Mouse (Mus musculus) gastrocnemius, postnatal 14 days (tissue): ENCODE results near the gene Anxa4. TPM values are rescaled to one million over a fixed set of nuclear protein-coding genes. Genes with fewer than 3 reads are reported as not detected.

Experiments used
- DNase-seq: peaks from one replicate; pipeline ENCODE4 v3.0.0; 2021; ENCODE audit warnings: mixed read lengths
- intact Hi-C: fragments of 180-260 bp; cut with DNase I; formaldehyde crosslinking; loops from one replicate; pipeline ENCODE4 v1.15.1; 2025; ENCODE audit warnings: low total_unique reads
- total RNA-seq, 2 experiments: library from RNA; stranded (reverse); gene quantifications; 2 replicates each; pipeline ENCODE4 v1.2.3; 2021

The Anxa4 gene
- total RNA-seq, 2 experiments from 2014 or later, result 20.4 to 23.1 TPM

DNA sequence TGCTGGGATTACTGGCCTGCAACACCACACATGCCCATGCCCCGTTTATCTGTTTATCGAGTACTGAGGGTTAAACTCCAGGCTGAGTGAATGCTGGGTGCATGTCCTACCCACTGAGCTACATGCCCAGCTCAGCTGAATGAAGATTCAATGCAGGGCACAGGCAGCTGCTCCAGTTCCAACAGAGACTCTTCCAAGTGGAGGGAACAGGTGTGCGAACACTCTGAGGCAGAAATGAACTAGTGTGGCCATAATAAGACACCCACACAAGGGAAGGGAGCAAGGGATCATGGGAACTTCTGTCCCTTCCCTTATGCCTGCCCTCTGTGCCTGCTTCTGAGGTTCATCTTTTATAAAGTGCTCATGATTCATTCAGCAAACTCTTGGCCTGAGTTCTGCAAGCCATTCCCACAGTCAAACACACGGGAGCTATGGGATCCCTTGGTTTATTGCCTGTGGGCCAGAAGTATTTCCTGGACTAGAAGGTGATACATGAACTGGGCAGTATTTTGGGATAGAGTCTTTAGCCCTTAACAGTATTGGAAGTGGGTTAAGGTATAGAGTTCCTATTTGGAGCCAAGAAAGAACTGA lies 25.1 kb downstream of the Anxa4 start:
- no peak for DNase-seq
- intact Hi-C loops, result no loop called here

DNA sequence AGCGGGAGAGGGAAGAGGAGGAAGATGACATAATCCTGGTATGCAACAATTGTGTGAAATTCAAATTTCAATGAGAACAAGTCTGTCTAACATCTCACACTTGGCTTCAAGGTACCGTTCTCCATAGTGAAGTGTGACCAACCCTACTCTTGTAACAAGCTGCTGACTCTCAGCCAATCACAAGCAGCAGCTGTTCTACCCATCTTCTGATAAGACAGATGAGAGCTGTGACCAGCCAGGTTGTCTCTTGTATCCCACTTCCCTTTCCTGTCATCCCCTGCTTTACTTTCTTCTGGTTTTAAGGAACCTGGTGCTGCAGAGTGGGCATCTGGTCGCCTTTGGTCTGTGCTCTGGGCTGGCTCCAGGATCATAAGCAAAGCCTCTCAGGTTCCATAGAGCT lies 25.9 kb downstream of the Anxa4 start:
- no peak for DNase-seq
- intact Hi-C loops, result no loop called here

- intact Hi-C loops, result no loop called here
- no peak for DNase-seq
These were observed 27.7 kb downstream of the Anxa4 start for GRCm38 (mm10) chr6:86765637-86766059.

- intact Hi-C loops, result no loop called here
- DNase-seq, result no peak
These were observed 39.1 kb downstream of the Anxa4 start for GRCm38 (mm10) chr6:86754105-86754863.

DNA sequence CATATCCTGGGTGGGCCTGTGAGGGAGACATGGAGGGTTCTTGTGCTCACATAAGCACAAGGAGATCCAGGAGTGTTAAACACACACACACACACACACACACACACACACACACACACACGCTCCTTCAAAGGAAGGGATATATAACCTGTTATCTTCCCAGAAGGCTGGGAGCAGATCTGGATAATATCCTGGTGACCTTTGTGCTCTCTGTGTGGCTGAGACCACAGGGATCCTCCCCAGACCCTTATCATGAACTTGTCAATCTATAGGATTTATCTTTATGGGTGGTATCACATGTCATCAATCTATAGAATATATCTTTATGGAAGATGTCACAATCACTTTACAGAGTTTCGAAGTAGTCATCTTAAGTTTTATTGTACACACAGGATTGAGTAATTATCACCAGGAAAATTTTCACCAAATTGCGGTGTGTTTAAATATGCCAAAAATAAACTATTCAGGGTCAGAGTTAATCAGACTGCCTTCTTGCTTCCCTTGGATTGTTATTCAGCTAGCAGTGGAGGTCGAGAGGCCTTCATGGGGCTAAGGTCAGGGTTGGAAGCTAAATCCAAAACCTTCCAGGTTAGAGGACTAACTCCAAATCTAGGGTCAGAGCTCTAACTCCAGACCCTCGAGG lies 40.4 kb downstream of the Anxa4 start:
- no peak for DNase-seq
- intact Hi-C loops, result no loop called here

- intact Hi-C loops, result no loop called here
- no peak for DNase-seq
These were observed 42.4 kb downstream of the Anxa4 start for GRCm38 (mm10) chr6:86750961-86751360.

DNA sequence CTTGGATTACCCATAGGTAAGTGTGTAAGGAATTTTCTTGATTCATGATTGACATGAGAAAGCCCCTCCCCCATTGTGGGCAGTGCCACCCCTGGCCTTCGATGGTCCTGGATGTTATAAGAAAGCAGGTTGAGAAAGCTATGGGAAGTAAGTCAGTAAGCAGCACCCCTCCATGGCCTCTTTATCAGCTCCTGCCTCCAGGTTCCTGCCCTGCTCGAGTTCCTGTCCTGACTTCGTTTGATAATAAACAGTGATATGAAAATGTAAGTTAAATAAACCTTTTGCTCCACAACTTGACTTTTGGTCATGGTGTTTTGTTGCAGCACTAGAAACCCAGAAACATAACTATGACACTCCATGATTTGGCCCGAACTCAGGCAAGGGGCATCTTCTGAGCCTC lies 43.6 kb downstream of the Anxa4 start:
- DNase-seq, result no peak
- intact Hi-C loops, result loop anchor here (10.0 kb wide), 1 partner anchor 175 kb away; no protein-coding TSS in a partner anchor

GRCm38 (mm10) chr6:86747171-86747570 lies 46.2 kb downstream of the Anxa4 start:
- intact Hi-C loops, result loop anchor here (2.0 to 10.0 kb wide), 2 partner anchors 60 to 178 kb away; no protein-coding TSS in a partner anchor
- peak; percentile 13 for DNase-seq

DNA sequence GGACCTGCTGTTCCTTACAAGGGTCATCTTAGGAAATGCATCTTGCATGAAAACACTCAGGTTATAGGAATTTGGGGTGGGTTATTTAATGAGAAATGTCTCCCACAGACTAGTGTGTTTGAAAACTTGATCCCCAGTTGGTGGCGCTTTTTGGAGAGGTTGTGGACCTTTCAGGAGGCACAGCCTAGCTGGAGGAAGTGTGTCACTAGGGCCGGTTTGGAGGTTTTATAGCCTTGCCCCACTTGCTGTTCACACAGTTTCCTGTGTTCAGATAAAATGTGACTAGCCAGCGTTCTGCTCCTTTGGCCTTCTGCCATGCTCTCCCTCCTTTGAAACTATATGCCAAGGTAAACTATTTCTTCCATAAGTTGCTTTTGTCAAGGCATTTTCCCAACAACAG lies 52.7 kb downstream of the Anxa4 start:
- DNase-seq, result no peak
- intact Hi-C loops, result loop anchor here (10.0 kb wide), 1 partner anchor 184 kb away; no protein-coding TSS in a partner anchor

DNA sequence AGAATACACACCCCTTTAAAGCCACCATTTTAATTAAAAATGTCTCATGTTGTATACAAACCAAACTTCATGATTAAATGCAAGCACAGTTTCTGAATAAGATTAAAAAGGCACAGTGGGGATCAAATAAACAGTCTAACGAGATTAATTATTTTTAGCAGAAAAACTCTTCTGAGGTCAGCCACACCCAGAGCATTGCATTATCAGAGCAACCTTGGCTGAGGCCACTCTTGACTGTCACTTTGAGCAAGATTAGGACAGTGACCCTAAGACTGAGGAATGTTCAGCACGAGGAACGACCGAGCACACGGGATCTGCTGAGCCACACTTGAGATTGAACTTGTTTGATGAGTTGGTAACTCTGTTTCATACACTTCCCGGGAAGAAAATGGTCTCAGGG lies 56.6 kb downstream of the Anxa4 start:
- intact Hi-C loops, result no loop called here
- no peak for DNase-seq

GRCm38 (mm10) chr6:86736313-86736712 lies 57.1 kb downstream of the Anxa4 start:
- intact Hi-C loops, result no loop called here
- DNase-seq, result no peak

DNA sequence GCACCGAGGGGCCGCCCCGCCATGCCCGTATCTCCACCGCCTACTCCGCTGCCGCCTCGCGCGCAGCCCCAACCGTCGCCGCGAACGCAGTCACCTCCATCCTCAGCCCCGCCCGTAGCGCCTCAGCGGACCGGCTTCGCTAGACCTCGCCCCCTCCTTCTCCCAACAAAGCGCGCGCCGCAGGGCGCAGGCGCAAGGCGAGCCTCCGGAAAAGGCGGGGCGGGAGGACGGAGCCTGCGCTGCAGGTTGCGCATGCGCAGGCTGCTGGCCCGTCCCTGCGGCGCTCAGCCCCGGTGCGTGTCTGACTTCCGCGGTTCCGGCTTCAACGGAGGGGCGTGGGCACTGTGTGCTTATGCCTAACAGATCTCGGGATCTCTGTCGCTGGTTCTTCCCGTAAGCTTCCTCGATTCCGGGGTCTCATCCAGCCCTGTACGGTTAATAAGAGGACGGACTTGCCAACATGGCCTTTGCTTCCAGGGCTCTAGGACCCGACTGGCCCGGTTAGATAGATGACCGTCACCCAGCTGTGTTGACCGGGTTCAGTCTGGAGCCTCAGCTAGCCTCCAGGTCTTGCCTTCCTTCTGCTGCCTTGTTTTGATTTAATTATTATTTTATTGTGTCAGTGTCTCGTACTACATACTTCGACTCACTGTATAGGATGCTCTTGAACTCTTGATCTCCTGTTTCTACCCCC lies 60.1 kb downstream of the Anxa4 start, which contains the start of gene Gmcl1:
Gmcl1 (minus strand) TSS at position 201 of the 694 bp plus-strand sequence.
- DNase-seq, result peak; percentile 96
- intact Hi-C loops, result no loop called here

DNA sequence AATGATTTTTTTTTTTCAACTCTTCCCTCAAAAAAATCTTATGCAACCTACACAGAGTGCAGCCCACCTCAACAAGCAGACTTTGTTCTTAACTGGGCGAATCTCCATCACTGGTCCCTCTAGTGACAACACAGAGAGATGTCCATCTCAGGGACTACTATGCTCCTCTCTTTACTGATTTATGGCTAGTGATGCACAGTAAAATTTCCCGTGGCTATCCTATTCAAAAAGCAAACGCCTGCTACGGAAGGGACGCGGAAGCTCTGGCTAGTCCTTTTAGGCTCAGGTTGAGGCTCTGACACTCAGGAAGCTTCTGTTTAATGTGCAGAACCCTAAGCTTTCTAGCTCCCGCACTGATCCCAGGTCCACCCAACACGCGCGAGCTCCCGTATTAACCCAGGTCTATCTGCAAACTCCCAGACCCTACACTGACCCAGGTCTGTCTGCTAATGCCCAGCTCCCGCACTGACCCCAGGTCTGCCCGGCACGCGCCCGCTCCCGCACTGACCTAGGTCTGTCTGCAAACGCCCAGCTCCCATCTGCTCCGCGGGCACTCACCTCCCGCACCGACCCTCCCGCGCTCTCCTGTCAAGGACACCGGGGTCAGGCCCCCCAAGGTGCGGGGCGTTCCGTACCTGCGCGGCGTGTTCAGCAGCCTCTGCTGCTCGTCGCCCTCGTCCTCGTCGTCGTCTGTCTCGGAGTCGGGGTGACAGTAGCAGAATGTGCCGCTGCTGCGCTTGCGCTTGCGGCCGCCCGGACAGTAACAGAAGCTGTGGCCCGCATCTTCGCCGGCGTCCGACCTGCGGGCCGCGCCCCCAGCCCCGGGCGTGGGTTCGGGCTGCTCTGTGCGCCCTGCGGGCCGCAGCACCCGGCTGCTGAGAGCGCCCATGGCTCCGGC lies 60.9 kb downstream of the Anxa4 start:
- peak; percentile 21 for DNase-seq
- intact Hi-C loops, result no loop called here

GRCm38 (mm10) chr6:86728711-86729110 lies 64.7 kb downstream of the Anxa4 start:
- intact Hi-C loops, result no loop called here
- DNase-seq, result no peak

- no peak for DNase-seq
- intact Hi-C loops, result no loop called here
These were observed 71.4 kb downstream of the Anxa4 start for GRCm38 (mm10) chr6:86721977-86722376.

GRCm38 (mm10) chr6:86708072-86708774 lies 85.2 kb downstream of the Anxa4 start:
- no peak for DNase-seq
- intact Hi-C loops, result no loop called here

GRCm38 (mm10) chr6:86702577-86702976 lies 90.8 kb downstream of the Anxa4 start:
- no peak for DNase-seq
- intact Hi-C loops, result no loop called here

DNA sequence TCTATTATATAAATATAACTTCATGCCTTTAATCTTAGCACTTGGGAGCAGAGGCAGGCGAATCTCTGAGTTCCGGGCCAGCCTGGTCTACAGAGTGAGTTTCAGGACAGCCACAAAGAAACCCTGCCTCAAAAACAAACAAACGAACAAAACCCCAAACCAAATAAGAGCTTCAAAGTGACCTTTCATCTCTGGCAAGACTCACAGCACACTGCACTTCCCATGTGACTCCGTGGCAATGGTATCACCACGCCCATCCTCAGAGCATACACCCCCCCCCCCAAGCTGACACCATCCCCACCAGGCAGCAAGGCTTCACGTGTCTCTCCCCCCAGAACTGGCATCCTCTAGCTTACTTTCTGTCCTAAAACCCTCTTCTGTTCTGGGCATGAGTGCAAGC lies 95.5 kb downstream of the Anxa4 start:
- no peak for DNase-seq
- intact Hi-C loops, result no loop called here
